Mouse (Mus musculus) CH12.LX (cell line): ENCODE measurements around the gene Clic5.

Experiments
- CTCF ChIP-seq, 2 experiments: IDR thresholded peaks in 1 of 2; conservative IDR thresholded peaks in 1 of 2; 2 replicates each; pipeline ENCODE4 v1.5.1; 2011 to 2012; ENCODE audit warnings: low read depth in 2 of 2, low read length in 2 of 2, improper control_type of control experiment in 1 of 2, inconsistent platforms in 1 of 2, mild to moderate bottlenecking in 1 of 2, moderate library complexity in 1 of 2
- E2F4 ChIP-seq: IDR thresholded peaks from 2 replicates; pipeline ENCODE4 v1.6.1; 2011; ENCODE audit warnings: low read depth, low read length, improper control_type of control experiment; ENCODE audit not compliant: insufficient replicate concordance
- EP300 ChIP-seq: IDR thresholded peaks from 2 replicates; pipeline ENCODE4 v1.6.1; 2011; ENCODE audit warnings: low read length, improper control_type of control experiment
- ETS1 ChIP-seq: conservative IDR thresholded peaks from 2 replicates; pipeline ENCODE4 v1.6.1; 2012; ENCODE audit warnings: low read depth, mild to moderate bottlenecking, inconsistent platforms, low read length, improper control_type of control experiment, moderate library complexity
- MAFK ChIP-seq: IDR thresholded peaks from 2 replicates; pipeline ENCODE4 v1.6.1; 2011; ENCODE audit warnings: low read length, improper control_type of control experiment; ENCODE audit not compliant: insufficient replicate concordance
- MAZ ChIP-seq: IDR thresholded peaks from 2 replicates; pipeline ENCODE4 v1.6.1; 2012; ENCODE audit warnings: low read depth, mild to moderate bottlenecking, inconsistent platforms, low read length, improper control_type of control experiment, moderate library complexity
- NELFE ChIP-seq: IDR thresholded peaks from 2 replicates; pipeline ENCODE4 v1.6.1; 2011; ENCODE audit warnings: low read depth, low read length, improper control_type of control experiment
- NRF1 ChIP-seq: IDR thresholded peaks from 2 replicates; pipeline ENCODE4 v1.6.1; 2014; ENCODE audit warnings: low read depth, mild to moderate bottlenecking, inconsistent platforms, low read length, improper control_type of control experiment, moderate library complexity
- POLR2A ChIP-seq: IDR thresholded peaks from 2 replicates; pipeline ENCODE4 v1.6.1; 2011; ENCODE audit warnings: low read depth, mild to moderate bottlenecking, improper control_type of control experiment, low read length
- SIN3A ChIP-seq: IDR thresholded peaks from 2 replicates; pipeline ENCODE4 v1.6.1; 2012; ENCODE audit warnings: low read length, improper control_type of control experiment, inconsistent platforms
- TCF12 ChIP-seq: IDR thresholded peaks from 2 replicates; pipeline ENCODE4 v1.6.1; 2014; ENCODE audit warnings: low read depth, mild to moderate bottlenecking, inconsistent platforms, low read length, improper control_type of control experiment
- USF2 ChIP-seq: conservative IDR thresholded peaks from 2 replicates; pipeline ENCODE4 v1.6.1; 2011; ENCODE audit warnings: low read depth, low read length, improper control_type of control experiment

- TF ChIP-seq NELFE: no peak
- TF ChIP-seq NRF1: no peak
- no peak for TF ChIP-seq MAZ
- no peak for TF ChIP-seq CTCF (conservative IDR thresholded peaks at IDR 0.05 in 1 of 2, IDR thresholded peaks at IDR 0.05 in 1 of 2; ENCODE audit: low read depth in 2 of 2, low read length in 2 of 2)
- no peak for TF ChIP-seq USF2
- no peak for TF ChIP-seq ETS1
- no peak for TF ChIP-seq POLR2A
- TF ChIP-seq TCF12: no peak
- TF ChIP-seq MAFK: no peak
- TF ChIP-seq SIN3A: no peak
- TF ChIP-seq E2F4: no peak
- TF ChIP-seq EP300: no peak
These were observed 55.7 kb downstream of the Clic5 start for GRCm38 (mm10) chr17:44244096-44244495.
